Mouse (Mus musculus) thymus, postnatal 0 days (tissue): ENCODE data around the gene Olfr324. TPM values are rescaled to one million over a fixed set of nuclear protein-coding genes. Genes with fewer than 3 reads are reported as not detected.

ENCODE experiments used
- DNase-seq: peaks from one replicate; pipeline ENCODE4 v3.0.0-alpha.2; 2015; ENCODE audit warnings: low spot score
- polyA plus RNA-seq: library from polyadenylated mRNA; unstranded; fragments of >200 nt; fragmentation: Nextera tagmentation; extraction: Ambion mirVana; gene quantifications from 2 replicates; pipeline ENCODE4 v1.2.1, GENCODE M21; 2015

The Olfr324 gene
- not detected in 2 replicates for polyA plus RNA-seq

GRCm38 (mm10) chr11:58594814-58595213, at the start of gene Olfr324:
Olfr324 (plus strand) TSS chr11:58595114.
- DNase-seq = no peak

- no peak for DNase-seq
Observed at GRCm38 (mm10) chr11:58546322-58546721, 48.6 kb upstream of the Olfr324 start, which contains the start of gene Olfr329-ps. Olfr329-ps (minus strand) TSS chr11:58546422.

- no peak for DNase-seq
Observed at GRCm38 (mm10) chr11:58555536-58555935, 39.4 kb upstream of the Olfr324 start, which contains the start of gene Olfr328. Olfr328 (minus strand) TSS chr11:58555636.

GRCm38 (mm10) chr11:58570405-58570804, 24.5 kb upstream of the Olfr324 start, which contains the start of gene Olfr224:
Olfr224 (minus strand) TSS chr11:58570553.
- DNase-seq = no peak

GRCm38 (mm10) chr11:58577430-58577829, 17.5 kb upstream of the Olfr324 start, which contains the start of gene Olfr325:
Olfr325 (plus strand) TSS chr11:58577730.
- no peak for DNase-seq

GRCm38 (mm10) chr11:58578636-58579035, 16.3 kb upstream of the Olfr324 start:
- DNase-seq = no peak

GRCm38 (mm10) chr11:58587898-58588348, 7.0 kb upstream of the Olfr324 start:
- peak; percentile 12 for DNase-seq

GRCm38 (mm10) chr11:58588620-58589250, 6.2 kb upstream of the Olfr324 start:
- no peak for DNase-seq

GRCm38 (mm10) chr11:58597837-58598236, 2.9 kb downstream of the Olfr324 start:
- DNase-seq = no peak

- no peak for DNase-seq
Observed at GRCm38 (mm10) chr11:58602062-58602461, 7.1 kb downstream of the Olfr324 start.

- DNase-seq = no peak
Observed at GRCm38 (mm10) chr11:58602800-58603560, 8.1 kb downstream of the Olfr324 start.

GRCm38 (mm10) chr11:58604688-58605087, 9.8 kb downstream of the Olfr324 start:
- no peak for DNase-seq

- no peak for DNase-seq
Observed at GRCm38 (mm10) chr11:58605228-58605627, 10.3 kb downstream of the Olfr324 start.

- no peak for DNase-seq
Observed at GRCm38 (mm10) chr11:58606177-58606919, 11.4 kb downstream of the Olfr324 start.

GRCm38 (mm10) chr11:58607030-58607429, 12.1 kb downstream of the Olfr324 start:
- DNase-seq = no peak

- no peak for DNase-seq
Observed at GRCm38 (mm10) chr11:58613359-58613758, 18.4 kb downstream of the Olfr324 start.

GRCm38 (mm10) chr11:58614526-58614925, 19.6 kb downstream of the Olfr324 start:
- DNase-seq = no peak

- DNase-seq = no peak
Observed at GRCm38 (mm10) chr11:58615975-58616374, 21.1 kb downstream of the Olfr324 start, which contains the start of gene 2210407C18Rik. 2210407C18Rik (minus strand) TSS chr11:58616075.

- DNase-seq = no peak
Observed at GRCm38 (mm10) chr11:58618369-58618768, 23.5 kb downstream of the Olfr324 start.

GRCm38 (mm10) chr11:58618793-58619192, 23.9 kb downstream of the Olfr324 start:
- no peak for DNase-seq

GRCm38 (mm10) chr11:58626146-58626545, 31.2 kb downstream of the Olfr324 start:
- DNase-seq = no peak
